Mouse (Mus musculus) B cell, adult 62 days (primary cell): ENCODE data around the gene Pheta1. TPM values are rescaled to one million over a fixed set of nuclear protein-coding genes. Genes with fewer than 3 reads are reported as not detected.

ENCODE experiments used
- total RNA-seq: library from RNA; stranded (reverse); gene quantifications from 4 replicates; pipeline ENCODE4 v1.2.4, GENCODE M21; 2023

Pheta1 gene
- 2.5 to 3.3 TPM (median 3.1 TPM) in 4 replicates for total RNA-seq

GRCm38 (mm10) chr5:121848743-121849142, at the start of gene Pheta1:
Pheta1 (plus strand) TSS chr5:121848984.

DNA sequence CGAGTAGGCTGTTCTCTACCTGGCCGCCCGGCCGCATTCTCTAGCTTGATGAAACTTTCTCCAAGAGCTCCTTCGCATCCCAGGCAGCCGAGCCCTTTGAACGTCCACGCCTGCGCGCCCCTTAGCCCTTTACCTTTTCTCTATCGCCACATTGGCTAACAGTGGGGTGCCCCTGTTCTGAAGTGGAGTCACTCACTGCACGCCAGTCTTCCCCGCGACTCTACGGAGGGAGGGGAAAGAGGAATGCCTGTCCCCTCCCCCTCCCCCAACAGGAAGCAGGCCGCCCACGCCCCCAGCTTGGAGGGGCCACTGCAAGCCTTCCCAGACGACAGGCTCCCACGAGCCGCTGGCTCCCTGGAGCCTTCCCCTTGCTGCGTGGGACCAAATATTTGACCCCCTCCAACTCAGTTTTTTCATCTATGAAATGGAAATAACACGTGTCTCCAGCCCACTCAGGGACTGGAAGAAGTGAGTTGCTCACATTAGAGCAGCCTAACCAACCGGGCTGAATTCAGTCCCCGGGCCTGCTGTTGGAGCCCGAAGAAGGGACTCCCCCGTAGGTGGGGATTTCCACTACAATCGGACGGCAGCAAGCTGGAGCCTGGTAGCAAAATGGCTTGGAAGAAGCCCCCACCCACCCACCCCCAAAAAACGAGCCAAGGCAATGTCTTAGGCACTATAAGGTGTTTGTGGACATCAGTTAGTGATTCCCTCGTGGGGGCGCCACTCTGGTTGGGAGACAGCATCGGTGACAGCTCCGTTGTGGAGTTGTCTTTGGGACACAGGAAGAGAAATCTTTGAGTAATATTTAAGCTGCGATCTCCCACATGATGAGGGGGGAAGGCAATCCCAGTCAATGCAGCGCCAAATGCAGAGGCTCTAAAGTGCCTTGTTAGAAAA, 11.1 kb upstream of the Pheta1 start, which contains the start of gene Sh2b3:
Sh2b3 (minus strand) TSS at position 206 of the 900 bp plus-strand sequence.

Other genes starting within 250 kb of the Pheta1 start
- gene Acad12, start 230.0 kb upstream of the Pheta1 start, total RNA-seq, result 9.5 to 12.7 TPM (median 10.2 TPM) in 4 replicates
- gene Acad10, start 188.5 kb upstream of the Pheta1 start, total RNA-seq, result 9.8 to 13.0 TPM (median 11.4 TPM) in 4 replicates
- gene Brap, start 188.4 kb upstream of the Pheta1 start, total RNA-seq, result 84.6 to 91.2 TPM (median 89.7 TPM) in 4 replicates
- gene Atxn2, start 137.6 kb upstream of the Pheta1 start, total RNA-seq, result 69.8 to 88.9 TPM (median 78.7 TPM) in 4 replicates
- 159 to 169 TPM (median 162 TPM) in 4 replicates for gene Sh2b3, start 11.3 kb upstream of the Pheta1 start, total RNA-seq
- not detected in 4 replicates for gene Cux2, start 201.1 kb downstream of the Pheta1 start, total RNA-seq